8 mouse cellular contexts compared by ENCODE assay signal in genomic region chr11:76398798-76399586, GRCm38 (mm10). TPM values are rescaled to one million over a fixed set of nuclear protein-coding genes. Genes with fewer than 3 reads are reported as not detected.
DNase-seq lines count a peak whose midpoint lies in the region; ATAC-seq and TF ChIP-seq lines count a peak whose summit lies in the region.

Nxn (minus strand) TSS chr11:76399140.

- H3K4me1 ChIP-seq in brown adipose tissue, adult 24 weeks (ENCODE audit: control insufficient read depth, insufficient read depth, insufficient read length, low read length), result peaks cover 5% of the 10 kb centered on the region; the same call in 1 of the 2 replicates
- H3K4me1 ChIP-seq in heart, embryonic 14.5 days (ENCODE audit: control insufficient read depth in 2 of 2, insufficient read depth in 2 of 2, low read length in 2 of 2), result peaks cover 0 to 8% of the 10 kb centered on the region in 2 experiments; a peak in 1 of 4 replicates
- H3K4me1 ChIP-seq in liver, postnatal 0 days (ENCODE audit: insufficient read depth), result peaks cover 4% of the 10 kb centered on the region
- peaks cover 41% of the 10 kb centered on the region for H3K4me1 ChIP-seq in neural tube, embryonic 13.5 days (replicated peaks)
- peaks cover 5% of the 10 kb centered on the region for H3K4me1 ChIP-seq in testis, adult 2 months (ENCODE audit: control insufficient read depth, insufficient read depth, low read length)

- peak within 1 kb of the TSS; percentile 93 for H3K9ac ChIP-seq in heart, embryonic 14.5 days (ENCODE audit: low read length)
- H3K9ac ChIP-seq in liver, postnatal 0 days (replicated peaks), result peak within 1 kb of the TSS; percentile 68
- H3K9ac ChIP-seq in neural tube, embryonic 13.5 days, result peak within 1 kb of the TSS; percentile 85

- WGBS in heart, embryonic 14.5 days, result under 1% methylated on average over 67 of the region's 70 CpGs
- WGBS in liver, postnatal 0 days (ENCODE audit: insufficient replicate concordance), result 2% methylated on average over 34 of the region's 70 CpGs
- under 1% methylated on average over 65 of the region's 70 CpGs for WGBS in neural tube, embryonic 13.5 days

- ATAC-seq in erythroid progenitor cell, adult 5-6 weeks (replicated peaks; ENCODE audit: low FRiP score, poor library complexity, severe bottlenecking), result peak; percentile 98
- ATAC-seq in heart, embryonic 14.5 days (ENCODE audit: insufficient number of reproducible peaks, insufficient read depth, low FRiP score, low read depth), result peak; percentile 92
- peak; percentile 92 for ATAC-seq in liver, postnatal 0 days
- ATAC-seq in neural tube, embryonic 13.5 days (ENCODE audit: low read depth), result peak; percentile 92

- no peaks in the 10 kb centered on the region for H3K9me3 ChIP-seq in heart, embryonic 14.5 days (ENCODE audit: control insufficient read depth, low read length)
- H3K9me3 ChIP-seq in liver, postnatal 0 days (ENCODE audit: low read length), result no peaks in the 10 kb centered on the region
- no peaks in the 10 kb centered on the region for H3K9me3 ChIP-seq in neural tube, embryonic 13.5 days

- DNase-seq in CD8-positive naive resting alpha-beta T cell, adult 2 months (ENCODE audit: low read depth in 2 of 2, low spot score in 2 of 2), result peak; percentile 85 to 92
- DNase-seq in kidney, postnatal 14 days, result peak; percentile 96
- peak; percentile 93 for DNase-seq in liver, postnatal 0 days

- H3K4me2 ChIP-seq in heart, embryonic 14.5 days (ENCODE audit: low read length), result peak within 1 kb of the TSS; percentile 79
- H3K4me2 ChIP-seq in liver, postnatal 0 days (ENCODE audit: low read depth, low read length), result peak within 1 kb of the TSS; percentile 95
- H3K4me2 ChIP-seq in neural tube, embryonic 13.5 days, result peak within 1 kb of the TSS; percentile 92

- no peaks in the 10 kb centered on the region for H3K36me3 ChIP-seq in heart, embryonic 14.5 days (ENCODE audit: control insufficient read depth, insufficient read depth, low read length)
- no peaks in the 10 kb centered on the region for H3K36me3 ChIP-seq in liver, postnatal 0 days (replicated peaks; ENCODE audit: insufficient read depth, low read length)
- H3K36me3 ChIP-seq in neural tube, embryonic 13.5 days, result no peaks in the 10 kb centered on the region
- H3K36me3 ChIP-seq in testis, adult 2 months (ENCODE audit: control insufficient read depth, insufficient read depth, low read length), result no peaks in the 10 kb centered on the region; the same call in 1 of the 2 replicates

- TF ChIP-seq CTCF in liver, postnatal 0 days (IDR thresholded peaks at IDR 0.05; ENCODE audit: low read depth), result no peak
- no peak for TF ChIP-seq CTCF in testis, adult 2 months (IDR thresholded peaks at IDR 0.05; ENCODE audit: control insufficient read depth, insufficient read depth, insufficient replicate concordance, low read depth, low read length)

- no peaks in the 10 kb centered on the region; the same call in 1 of the 2 replicates for H3K27me3 ChIP-seq in heart, embryonic 14.5 days (ENCODE audit: control insufficient read depth, insufficient read depth, low read length)
- H3K27me3 ChIP-seq in liver, postnatal 0 days (ENCODE audit: insufficient read depth, low read length), result no peaks in the 10 kb centered on the region; the same call in 1 of the 2 replicates
- no peaks in the 10 kb centered on the region for H3K27me3 ChIP-seq in neural tube, embryonic 13.5 days
- H3K27me3 ChIP-seq in testis, adult 2 months (ENCODE audit: control insufficient read depth, insufficient read depth, low read length), result no peaks in the 10 kb centered on the region

- H3K4me3 ChIP-seq in brown adipose tissue, adult 24 weeks (ENCODE audit: insufficient read depth, low read depth, low read length), result peak within 1 kb of the TSS; percentile 71
- peak within 1 kb of the TSS; percentile 94 to 97 for H3K4me3 ChIP-seq in heart, embryonic 14.5 days (ENCODE audit: control insufficient read depth in 1 of 2, insufficient read depth in 1 of 2, low read depth in 1 of 2, low read length in 2 of 2)
- H3K4me3 ChIP-seq in liver, postnatal 0 days (ENCODE audit: low read depth, low read length), result peak within 1 kb of the TSS; percentile 72
- H3K4me3 ChIP-seq in neural tube, embryonic 13.5 days, result peak within 1 kb of the TSS; percentile 76
- H3K4me3 ChIP-seq in testis, adult 2 months (ENCODE audit: control insufficient read depth, low read depth, low read length), result peak within 1 kb of the TSS; percentile 91

- no peak for TF ChIP-seq EP300 in liver, postnatal 0 days (IDR thresholded peaks at IDR 0.05; ENCODE audit: low read depth)

- TF ChIP-seq POLR2A in testis, adult 2 months (IDR thresholded peaks at IDR 0.05; ENCODE audit: control insufficient read depth, low read depth, low read length), result peak; percentile 48; the same call in 1 of the 2 replicates

- peak within 1 kb of the TSS; percentile 35 for H3K27ac ChIP-seq in brown adipose tissue, adult 24 weeks (replicated peaks; ENCODE audit: low read depth, low read length)
- H3K27ac ChIP-seq in heart, embryonic 14.5 days (replicated peaks in 1 of 2; ENCODE audit: control insufficient read depth in 1 of 2, insufficient read depth in 1 of 2, low read depth in 2 of 2, low read length in 2 of 2), result peak within 1 kb of the TSS; percentile 72 to 89
- H3K27ac ChIP-seq in liver, postnatal 0 days (ENCODE audit: low read depth), result peak within 1 kb of the TSS; percentile 44
- H3K27ac ChIP-seq in neural tube, embryonic 13.5 days (replicated peaks), result peak within 1 kb of the TSS; percentile 89
- H3K27ac ChIP-seq in testis, adult 2 months (ENCODE audit: control insufficient read depth, insufficient read depth, low read depth, low read length), result peak within 1 kb of the TSS; percentile 86

RNA-seq across cellular contexts. Expression of gene Nxn, which starts in this region (rescaled TPM):
- polyA plus RNA-seq in brown adipose tissue, adult 24 weeks (2012; ENCODE audit: insufficient read depth, insufficient read length, missing spikeins), result 2.0 and 3.6 TPM in 2 replicates
- 1.4 and 2.1 TPM in 2 replicates for total RNA-seq in erythroid progenitor cell, adult 5-6 weeks (2015; ENCODE audit: low replicate concordance)
- 0.98 TPM in 1 of 2 replicates, not detected in the other for total RNA-seq in erythroid progenitor cell, adult 5-6 weeks (2017; ENCODE audit: low replicate concordance)
- 23.7 and 26.8 TPM in 2 replicates for polyA plus RNA-seq in heart, embryonic 14.5 days (2014; fragmentation: Nextera tagmentation; extraction: Ambion mirVana)
- polyA plus RNA-seq in liver, postnatal 0 days (2015; fragmentation: Nextera tagmentation; extraction: Ambion mirVana), result 2.5 and 2.6 TPM in 2 replicates
- 36.4 and 38.7 TPM in 2 replicates for polyA plus RNA-seq in neural tube, embryonic 13.5 days (2015; fragmentation: Nextera tagmentation; extraction: Ambion mirVana)
- polyA plus RNA-seq in testis, adult 2 months (2012; rRNA removed), result 83.2 and 84.0 TPM in 2 replicates

Comparison
In these comparisons a context has a peak if more than half of its experiments do, and no peak if none do; other contexts are left out.
1. Peak in every context shown above with its lines: DNase-seq, ATAC-seq, H3K4me3 ChIP-seq and H3K27ac ChIP-seq.
2. H3K27ac ChIP-seq: peak in every context shown above with its lines; median percentile 89 in neural tube, embryonic 13.5 days; 86 in testis, adult 2 months; 80 in heart, embryonic 14.5 days; 44 in liver, postnatal 0 days; 35 in brown adipose tissue, adult 24 weeks.